Mouse (Mus musculus) left cerebral cortex, adult 18-20 months (tissue): ENCODE measurements around the gene Zap70. TPM values are rescaled to one million over a fixed set of nuclear protein-coding genes. Genes with fewer than 3 reads are reported as not detected.

Experiments used
- DNase-seq, 2 experiments: peaks; one replicate each; pipeline ENCODE4 v3.0.0; 2021 to 2022; ENCODE audit warnings: low spot score in 2 of 2, mixed read lengths in 1 of 2
- total RNA-seq, 2 experiments: library from RNA; stranded (reverse); gene quantifications; 2 replicates each; pipeline ENCODE4 v1.2.3; 2021

Gene Zap70
- total RNA-seq, 2 experiments from 2014 or later = 1.3 to 2.1 TPM

- DNase-seq = no peak
Measured at GRCm38 (mm10) chr1:36770998-36771397, 9.4 kb downstream of the Zap70 start.

GRCm38 (mm10) chr1:36772198-36772934, 10.8 kb downstream of the Zap70 start:
- DNase-seq = no peak

GRCm38 (mm10) chr1:36780793-36781192, 19.2 kb downstream of the Zap70 start:
- DNase-seq = no peak

- DNase-seq = no peak
Measured at GRCm38 (mm10) chr1:36782476-36782875, 20.9 kb downstream of the Zap70 start.

DNA sequence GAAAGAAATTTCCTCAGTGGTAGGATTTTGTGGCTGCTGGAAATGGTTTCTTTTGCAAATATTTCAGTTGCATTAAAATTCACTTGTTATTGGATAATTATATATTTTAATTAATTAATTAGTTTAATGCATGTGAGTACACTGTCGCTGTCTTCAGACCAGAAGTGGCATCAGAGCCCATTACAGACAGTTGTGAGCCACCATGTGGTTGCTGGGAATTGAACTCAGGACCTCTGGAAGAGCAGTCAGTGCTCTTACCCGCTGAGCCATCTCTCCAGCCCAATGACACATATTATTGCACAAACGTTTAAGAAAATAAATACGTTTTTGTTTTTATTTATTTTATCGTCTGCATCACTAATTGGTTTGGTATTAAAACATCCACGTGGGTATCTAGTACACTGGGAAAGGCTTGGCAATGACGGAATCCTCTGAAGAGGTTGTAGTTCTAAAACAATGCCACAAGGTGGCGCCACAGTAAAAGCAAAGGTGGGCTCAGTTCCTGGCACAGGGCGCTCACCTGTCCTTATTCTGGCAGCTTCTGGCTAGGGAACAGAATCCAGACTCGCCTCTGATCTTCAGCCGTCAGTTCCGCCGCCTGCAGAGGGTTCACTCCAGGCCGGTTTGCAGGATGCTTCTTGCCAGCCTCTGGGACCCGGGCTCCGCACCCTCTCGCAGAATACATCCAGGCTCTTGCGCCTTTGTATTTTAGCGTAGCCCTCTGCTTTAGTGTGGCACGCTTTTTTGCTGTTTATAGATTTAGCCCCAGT, 23.0 kb downstream of the Zap70 start:
- DNase-seq = peak; percentile 86 to 91

DNA sequence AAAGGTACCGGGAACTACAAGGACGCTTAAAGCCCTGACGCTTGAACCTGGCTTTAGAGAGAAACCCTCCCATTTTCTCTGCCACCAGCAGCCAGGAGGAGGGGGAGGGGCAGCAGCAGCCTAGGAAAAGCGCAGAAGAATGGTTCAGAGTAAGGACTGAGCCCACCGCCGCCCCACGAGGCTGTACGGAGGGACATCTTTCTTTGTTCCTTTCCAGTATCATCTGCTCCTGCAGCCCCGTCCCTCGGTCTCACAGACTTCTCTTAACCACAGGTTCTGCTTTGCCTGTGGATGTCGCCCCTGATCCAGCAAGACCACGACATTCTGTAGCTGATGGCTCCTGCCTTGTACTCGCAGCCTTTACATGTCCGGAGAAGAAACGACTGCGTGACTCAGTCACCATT, 23.6 kb downstream of the Zap70 start:
- DNase-seq = peak; percentile 41 to 44

- DNase-seq = no peak
Measured at GRCm38 (mm10) chr1:36786377-36786776, 24.8 kb downstream of the Zap70 start.

DNA sequence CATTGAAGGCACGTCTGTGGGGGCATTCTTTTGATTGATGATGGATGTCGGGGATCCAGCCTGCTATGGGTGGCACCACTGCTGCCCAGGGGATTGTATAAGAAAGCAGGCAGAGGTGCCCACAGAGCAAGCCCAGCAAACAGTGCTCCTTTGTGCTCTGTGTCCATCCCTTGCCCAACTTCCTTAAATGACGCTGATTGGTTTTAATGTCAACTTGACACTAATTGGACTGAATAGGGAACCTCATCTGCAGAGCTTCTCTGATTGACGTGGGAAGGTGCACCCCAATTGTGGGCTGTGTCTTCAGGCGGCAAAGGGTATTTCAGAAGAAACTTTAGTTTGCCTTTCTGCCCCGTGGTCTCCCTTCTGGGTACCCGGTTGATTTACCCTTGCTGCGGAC, 27.8 kb downstream of the Zap70 start:
- DNase-seq = no peak

GRCm38 (mm10) chr1:36796711-36797110, 35.1 kb downstream of the Zap70 start:
- DNase-seq = no peak

DNA sequence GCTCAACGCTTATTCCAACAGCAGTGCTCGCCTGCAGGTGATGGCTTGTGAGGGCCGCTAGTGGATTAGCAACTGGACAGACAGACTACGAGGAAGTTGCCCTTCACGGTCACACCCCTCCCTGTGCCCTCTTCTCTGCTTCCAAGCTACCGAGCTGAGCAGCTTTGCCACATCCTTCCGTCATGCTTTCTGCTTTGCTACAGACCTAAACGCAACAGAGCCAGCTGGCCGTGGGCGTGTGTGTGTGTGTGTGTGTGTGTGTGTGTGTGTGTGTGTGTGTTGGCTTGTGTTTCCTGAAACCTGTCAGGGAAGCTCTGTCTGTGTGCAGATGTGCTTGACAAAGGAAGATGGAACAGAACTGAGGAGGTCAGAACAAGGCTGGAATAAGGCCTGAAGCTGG, 35.9 kb downstream of the Zap70 start:
- peak; percentile 63 to 68 for DNase-seq

GRCm38 (mm10) chr1:36800379-36801011, 38.9 kb downstream of the Zap70 start:
- no peak for DNase-seq

DNA sequence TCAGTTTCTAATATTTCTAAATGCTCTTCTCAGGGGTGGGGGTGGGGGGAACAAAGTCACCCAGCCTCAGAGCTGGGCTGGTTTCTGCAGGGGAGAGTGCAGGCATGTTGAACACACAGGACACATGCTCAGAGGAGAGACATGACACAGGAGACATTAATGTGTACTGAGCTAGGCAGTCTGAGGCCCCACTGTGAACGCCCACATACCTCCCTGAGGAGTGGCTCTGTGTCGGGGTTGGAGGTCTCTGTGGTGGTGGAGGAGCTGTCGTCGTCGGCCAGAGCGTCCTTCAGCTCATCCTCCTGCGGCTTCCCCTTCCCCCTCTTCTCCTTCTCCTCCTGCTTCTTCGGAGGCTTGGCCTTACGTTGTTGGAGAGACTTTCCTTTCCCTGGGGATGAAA, 42.7 kb downstream of the Zap70 start:
- DNase-seq = no peak

- no peak for DNase-seq
Measured at GRCm38 (mm10) chr1:36804833-36805232, 43.2 kb downstream of the Zap70 start.

- no peak for DNase-seq
Measured at GRCm38 (mm10) chr1:36806181-36806905, 44.7 kb downstream of the Zap70 start.

DNA sequence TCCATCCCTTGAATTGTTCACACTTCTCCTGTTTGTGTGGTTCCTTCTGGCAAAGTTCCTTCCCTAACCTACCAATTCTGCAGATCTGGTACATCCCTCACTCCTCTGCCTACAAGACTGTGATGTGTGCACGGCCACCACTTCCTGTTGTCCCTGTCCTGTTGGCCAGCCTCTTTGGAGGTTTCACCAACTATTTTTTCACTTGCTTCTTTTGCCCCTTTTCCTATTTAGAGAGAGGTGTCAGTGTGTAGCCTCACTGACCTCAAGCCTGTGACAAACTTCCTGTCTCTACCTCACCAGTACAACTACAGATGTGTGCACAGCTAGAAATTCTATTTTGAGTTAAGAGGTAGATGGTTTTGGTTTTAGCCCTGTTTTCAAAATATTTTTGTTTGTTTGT, 45.5 kb downstream of the Zap70 start:
- DNase-seq = no peak

DNA sequence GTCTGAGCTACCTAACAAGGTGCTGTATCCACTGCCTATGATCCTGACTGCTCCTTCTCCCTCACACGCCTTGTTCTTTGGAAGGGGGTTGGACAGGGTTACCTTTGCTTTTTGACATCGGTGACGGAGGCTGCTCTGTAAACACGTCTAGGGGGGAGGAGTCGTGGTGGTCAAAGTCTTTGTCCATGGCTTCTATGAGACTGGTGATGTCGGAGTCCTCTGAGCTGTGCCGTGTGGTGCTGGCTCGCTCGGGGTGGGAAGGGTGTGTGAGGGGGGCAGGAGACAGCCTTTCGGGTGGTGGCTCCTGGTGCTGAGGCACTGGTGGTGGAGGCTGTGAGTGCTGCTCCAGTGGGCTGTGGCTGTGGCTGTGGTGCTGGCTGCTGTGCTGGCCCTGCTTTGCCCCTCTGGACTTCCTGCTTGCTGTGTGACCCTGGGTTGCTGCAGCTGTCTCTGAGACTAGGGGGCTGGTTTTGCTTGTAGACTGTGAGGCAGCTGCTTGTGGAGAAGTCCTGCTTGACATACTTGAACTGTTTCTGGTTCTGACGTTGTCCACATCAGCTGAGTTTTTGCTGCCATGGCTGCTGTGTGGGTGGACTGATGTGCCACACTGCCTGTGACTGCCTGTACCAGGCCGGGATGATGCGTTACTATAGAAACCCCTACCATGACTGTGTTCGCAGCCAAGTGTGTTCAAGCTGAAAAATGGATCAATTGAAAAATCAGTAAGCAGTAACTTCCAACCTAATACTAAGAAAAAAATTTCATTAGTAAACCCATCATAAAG, 46.4 kb downstream of the Zap70 start:
- no peak for DNase-seq

DNA sequence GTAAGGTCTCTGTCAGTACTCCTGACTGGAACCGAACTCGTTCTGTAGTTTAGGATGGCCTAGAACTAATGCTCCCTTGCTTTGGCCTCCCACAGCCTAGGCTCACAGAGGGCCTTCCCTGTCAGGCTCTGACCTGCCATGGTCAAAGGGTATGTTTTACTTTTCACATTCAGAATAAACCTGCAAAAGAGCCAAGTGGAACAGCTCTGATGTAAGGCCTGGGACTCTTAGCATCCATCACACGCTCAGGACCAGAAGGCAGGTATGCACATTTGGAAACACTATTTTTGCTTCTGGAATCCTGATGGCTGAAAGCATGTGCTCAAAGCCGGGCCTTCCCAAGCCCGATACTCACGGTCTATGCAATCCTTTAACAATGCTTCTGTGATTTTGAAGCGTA, 50.2 kb downstream of the Zap70 start:
- no peak for DNase-seq

DNA sequence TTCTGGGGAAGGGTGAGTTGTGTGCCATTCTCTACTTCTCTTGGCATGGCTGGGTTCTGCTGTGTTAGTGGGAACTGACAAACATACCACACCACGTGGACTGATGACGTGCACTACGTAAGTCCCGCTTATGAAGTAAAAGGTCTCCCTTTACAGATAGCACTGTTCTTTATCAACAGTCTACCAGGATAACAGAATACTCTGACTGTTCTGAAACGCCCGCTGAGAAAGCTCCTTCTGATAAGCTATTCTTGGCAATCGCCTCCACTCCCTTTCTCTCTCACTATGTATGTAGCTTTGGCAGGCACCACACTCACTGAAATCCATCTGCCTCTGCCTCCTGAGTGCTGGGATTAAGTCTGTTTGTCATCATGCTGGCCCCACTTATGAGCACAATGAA, 51.8 kb downstream of the Zap70 start:
- DNase-seq = peak; percentile 60 to 62

- DNase-seq = no peak
Measured at GRCm38 (mm10) chr1:36814271-36814903, 52.8 kb downstream of the Zap70 start.

GRCm38 (mm10) chr1:36815166-36815565, 53.6 kb downstream of the Zap70 start:
- no peak for DNase-seq
